Mouse (Mus musculus): ENCODE measurements around the gene Siah1a.

GRCm38 (mm10) chr8:86730303-86730702 lies 15.4 kb downstream of the Siah1a start:
- no peak for TF ChIP-seq CTCF (IDR thresholded peaks at IDR 0.05; ENCODE audit: borderline replicate concordance, insufficient read depth, low read depth, low read length)
- no peak for TF ChIP-seq POLR2A (IDR thresholded peaks at IDR 0.05; ENCODE audit: borderline replicate concordance, insufficient read depth, low read length)
